Mouse (Mus musculus): ENCODE data around the gene Ap1ar.

Ap1ar gene

GRCm38 (mm10) chr3:127837154-127837865, at the start of gene Ap1ar:
TSS of gene Ap1ar (minus strand) at chr3:127837523.
- DNase-seq (ENCODE audit: low read depth, low spot score): peak; percentile 98

GRCm38 (mm10) chr3:127881684-127882083, 44.4 kb upstream of the Ap1ar start:
- no peak for DNase-seq (ENCODE audit: low read depth, low spot score)

GRCm38 (mm10) chr3:127879968-127880367, 42.6 kb upstream of the Ap1ar start:
- no peak for DNase-seq (ENCODE audit: low read depth, low spot score)

DNA sequence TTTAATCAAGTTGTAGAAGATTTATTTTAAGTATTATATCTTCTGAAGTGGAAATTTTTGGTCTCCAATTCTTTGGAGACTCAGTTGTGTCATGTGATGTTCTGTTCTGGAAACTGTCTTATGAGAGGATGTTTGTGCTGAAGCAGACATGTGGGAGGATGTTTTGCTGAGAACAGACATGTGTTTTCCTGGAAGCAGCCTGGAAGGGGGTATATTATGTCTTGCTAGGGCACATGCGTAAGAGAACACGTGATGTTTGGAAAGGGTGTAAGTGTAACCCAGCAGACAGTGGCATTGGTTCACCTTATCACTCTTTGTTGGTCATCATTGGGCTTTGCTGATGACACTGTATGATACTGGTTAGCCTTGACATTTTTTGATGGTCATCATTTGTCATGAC, 38.2 kb upstream of the Ap1ar start:
- no peak for DNase-seq (ENCODE audit: low read depth, low spot score)

DNA sequence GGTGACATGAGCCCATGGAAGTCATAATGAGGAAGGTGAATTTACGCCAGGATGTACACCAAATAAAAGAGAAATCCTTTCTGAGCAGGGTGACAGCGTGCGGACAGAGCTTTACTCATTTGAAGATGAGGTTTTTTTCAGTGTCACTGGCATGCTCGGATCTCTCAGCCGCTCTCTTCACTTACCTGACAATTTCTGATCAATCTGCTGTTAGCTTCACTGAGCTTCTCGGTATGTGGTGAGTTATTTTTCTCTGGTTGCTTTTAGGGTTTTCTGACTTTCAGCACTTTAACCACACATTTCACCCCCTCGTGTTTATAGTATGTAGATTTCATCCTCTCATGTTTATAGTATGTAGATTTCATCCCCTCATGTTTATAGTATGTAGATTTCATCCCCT, 37.7 kb upstream of the Ap1ar start:
- no peak for DNase-seq (ENCODE audit: low read depth, low spot score)

DNA sequence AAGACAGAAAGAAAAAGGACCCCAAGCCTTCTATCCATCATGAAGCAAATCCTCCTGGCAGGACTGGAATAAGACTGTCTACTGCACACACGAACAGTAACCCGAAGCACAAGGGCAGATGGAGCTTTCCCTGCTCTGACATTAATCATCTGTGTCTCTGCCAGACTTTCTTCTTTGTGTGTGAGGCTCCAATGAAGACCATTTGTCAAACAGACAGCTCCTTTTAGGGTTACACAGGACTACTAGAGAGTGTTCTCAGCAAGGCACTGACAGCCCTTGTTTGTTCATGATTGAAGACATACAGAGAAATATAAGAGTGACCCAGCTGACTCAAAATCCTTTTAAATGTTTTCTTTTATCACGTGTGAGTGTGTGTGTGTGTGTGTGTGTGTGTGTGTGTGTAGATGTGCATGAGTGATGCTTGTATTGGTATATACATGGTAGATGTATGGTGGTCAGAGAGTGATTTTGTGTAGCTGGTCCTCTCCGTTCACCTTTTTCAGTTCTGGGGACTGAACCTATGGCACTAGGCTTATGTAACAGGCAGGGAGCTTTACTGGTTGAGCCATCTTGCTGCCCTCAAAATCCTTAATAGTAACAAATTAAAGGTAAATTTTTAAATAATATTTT, 37.0 kb upstream of the Ap1ar start:
- peak; percentile 36 for DNase-seq (ENCODE audit: low read depth, low spot score)

GRCm38 (mm10) chr3:127871575-127871974, 34.3 kb upstream of the Ap1ar start:
- DNase-seq (ENCODE audit: low read depth, low spot score): no peak

DNA sequence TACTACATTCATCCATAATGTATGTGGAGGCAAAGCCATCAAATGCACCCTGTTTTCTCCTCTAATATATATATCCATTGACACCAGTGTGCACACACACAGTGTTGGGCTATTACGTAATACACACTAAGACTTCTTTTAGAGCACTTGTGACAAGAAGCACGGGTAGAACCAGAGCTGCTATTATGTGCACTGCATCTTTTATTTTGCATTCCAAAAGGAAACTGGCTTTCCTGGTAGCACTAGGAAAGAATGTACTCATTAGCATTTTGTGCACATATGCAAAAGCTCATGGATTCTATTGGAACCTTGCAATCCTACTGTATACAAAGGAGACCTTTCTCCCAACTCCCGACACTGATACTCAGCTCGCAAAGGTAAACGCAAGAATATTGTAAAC, 31.6 kb upstream of the Ap1ar start:
- peak; percentile 27 for DNase-seq (ENCODE audit: low read depth, low spot score)

- peak; percentile 34 for DNase-seq (ENCODE audit: low read depth, low spot score)
These were observed 30.9 kb upstream of the Ap1ar start for GRCm38 (mm10) chr3:127868046-127868758.

DNA sequence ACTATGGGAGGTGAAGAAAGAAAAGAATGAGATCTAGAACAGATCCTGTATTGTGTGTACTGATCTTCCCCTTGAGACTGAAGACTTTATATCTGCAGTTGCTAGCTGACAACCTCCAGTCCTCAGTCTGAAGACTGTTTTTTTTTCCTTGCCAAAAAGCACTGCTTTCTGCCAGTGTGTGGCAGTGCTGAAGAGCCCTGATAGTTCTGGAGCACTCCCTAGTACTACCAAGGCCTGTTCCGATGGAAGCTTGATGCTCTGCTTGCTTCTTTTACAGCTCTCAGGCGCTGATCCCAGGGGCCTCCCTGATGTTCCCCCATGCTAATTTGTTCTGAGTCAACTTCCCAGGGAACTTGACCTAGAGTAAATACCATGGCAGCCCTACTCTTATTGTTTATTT, 26.9 kb upstream of the Ap1ar start:
- peak; percentile 58 for DNase-seq (ENCODE audit: low read depth, low spot score)

DNA sequence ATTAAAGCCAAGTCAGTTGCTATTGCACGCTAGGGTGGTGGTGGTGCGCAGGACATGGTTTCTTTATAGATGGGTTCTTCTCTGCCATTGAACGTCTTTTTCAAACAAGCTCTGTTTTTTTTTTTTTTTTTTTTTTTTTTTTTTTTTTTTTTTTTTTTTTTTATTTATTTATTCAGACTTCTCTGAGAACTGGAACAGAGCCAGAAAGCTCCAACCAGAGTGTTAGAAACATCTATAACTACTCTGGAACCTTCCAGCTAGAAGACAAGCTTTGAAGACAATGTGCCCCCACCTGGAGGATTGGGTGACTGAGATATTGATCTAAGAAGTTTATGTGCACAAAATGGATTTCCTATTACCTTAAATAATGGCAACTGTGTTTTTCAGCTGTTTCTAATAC, 26.2 kb upstream of the Ap1ar start:
- no peak for DNase-seq (ENCODE audit: low read depth, low spot score)

GRCm38 (mm10) chr3:127862479-127862878, 25.2 kb upstream of the Ap1ar start:
- DNase-seq (ENCODE audit: low read depth, low spot score): no peak

DNA sequence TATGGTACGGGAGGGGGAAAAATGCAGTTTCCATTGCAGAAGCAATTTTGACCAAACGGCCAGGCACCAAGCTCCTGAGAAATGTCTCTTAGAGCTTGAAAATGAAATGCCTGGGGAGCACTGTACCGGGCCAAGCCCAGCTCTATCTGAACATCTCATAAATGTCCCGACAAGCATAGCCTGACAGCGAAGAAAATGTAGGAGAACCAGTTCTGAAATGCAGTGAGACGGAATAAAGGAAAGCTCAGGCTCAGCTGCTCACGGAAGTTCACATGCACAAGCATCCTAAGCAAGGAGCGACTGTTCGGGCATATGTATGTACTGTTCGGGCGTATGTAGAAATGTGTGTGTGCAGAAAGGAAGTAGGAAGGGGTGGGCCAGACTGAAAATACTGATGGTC, 24.0 kb upstream of the Ap1ar start:
- DNase-seq (ENCODE audit: low read depth, low spot score): no peak

DNA sequence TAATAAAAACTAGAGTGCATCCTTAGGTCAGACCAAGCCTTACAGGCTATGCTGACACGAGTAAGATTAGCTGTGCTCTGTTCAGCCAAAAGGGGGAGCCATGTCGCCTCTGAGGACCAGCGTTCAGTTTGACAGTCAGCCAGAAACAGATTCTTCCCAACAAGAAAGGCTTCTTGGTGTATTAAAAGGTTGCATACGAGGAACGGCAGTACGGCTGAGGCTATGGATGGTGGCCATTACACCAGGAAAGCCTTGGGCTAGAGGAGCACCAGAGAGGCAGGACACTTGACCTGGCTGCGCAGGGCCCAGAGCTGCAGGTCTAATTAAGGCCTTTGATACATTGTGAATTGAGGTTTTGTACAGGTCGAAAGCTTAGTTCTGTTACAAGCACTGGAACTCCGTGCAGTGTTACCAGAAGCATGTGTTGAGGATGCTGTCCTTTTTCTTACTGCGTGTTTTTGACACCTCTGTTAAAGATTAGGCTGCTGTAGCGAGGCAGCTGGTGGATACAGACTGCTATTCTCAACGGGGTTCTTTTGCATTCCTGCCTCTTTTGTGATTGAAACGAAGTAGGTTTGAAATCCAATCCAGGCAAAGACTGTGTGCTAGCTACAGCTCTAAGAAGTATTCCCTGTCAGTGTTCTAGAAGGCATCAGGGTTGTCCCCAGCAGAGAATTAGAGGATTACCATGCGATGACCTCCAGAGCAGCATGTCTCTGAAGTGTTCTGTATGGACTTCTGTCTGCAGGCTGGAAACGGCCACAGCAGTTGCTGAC, 16.3 kb upstream of the Ap1ar start:
- peak; percentile 93 for DNase-seq (ENCODE audit: low read depth, low spot score)

DNA sequence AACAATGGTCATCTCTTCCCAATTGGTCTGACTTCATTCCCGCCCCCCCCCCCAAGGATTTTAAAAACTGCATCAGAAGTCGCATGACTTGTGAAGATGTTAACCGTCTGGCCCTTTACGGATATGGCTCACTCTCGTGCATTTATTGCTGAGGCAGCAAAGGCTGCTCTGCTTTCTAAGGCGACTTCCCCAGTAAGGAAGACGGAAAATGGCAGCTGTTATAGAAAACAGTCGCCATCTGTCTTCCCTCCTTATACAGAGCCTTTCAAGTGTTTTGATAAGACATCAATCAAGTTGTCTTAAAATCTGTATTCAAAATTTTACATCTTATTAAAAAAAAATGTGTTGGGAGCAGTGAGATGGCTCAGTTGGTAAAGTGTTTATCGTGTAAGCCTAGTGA, 15.4 kb upstream of the Ap1ar start:
- peak; percentile 47 for DNase-seq (ENCODE audit: low read depth, low spot score)

DNA sequence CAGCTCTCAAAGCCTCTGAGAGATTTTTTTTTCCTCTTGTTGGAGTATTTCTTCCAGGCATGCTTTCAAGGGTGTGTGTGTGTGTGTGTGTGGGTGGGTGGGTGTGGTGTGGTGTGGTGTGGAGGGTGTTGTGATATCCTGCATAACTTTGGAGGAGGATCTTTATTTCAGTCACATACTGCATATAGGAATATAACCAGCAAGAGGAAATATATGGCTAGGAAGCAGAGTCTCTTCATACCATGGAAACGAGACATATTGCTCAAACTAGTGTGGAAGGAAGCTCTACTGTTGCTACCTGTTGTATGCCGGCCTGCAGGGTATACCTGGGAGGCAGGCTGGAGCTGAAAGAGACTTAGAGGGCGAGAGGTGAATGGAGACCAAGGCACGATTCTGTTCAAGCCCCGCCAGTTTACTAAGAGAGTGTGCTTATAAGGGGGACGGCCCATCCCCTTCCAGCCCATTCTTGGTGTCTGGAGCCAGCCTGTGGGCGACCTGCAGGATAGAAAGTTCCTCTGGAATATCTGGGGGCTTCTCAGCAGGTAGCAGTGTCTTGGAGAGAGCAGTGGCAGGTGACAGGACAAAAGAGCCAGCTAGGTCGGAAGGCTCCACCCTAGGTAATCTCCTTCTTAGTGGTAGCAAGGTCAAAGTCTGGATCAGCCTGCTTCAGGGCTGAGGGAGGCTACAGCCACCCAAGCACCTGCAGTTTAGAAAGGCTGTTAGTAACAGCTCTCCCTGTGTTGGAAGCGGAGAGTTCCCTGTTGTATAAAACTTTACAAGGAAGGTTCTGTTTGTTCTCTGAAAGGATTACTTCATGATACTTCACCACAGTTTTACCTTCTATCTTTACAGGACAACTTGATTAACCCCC, 13.7 kb upstream of the Ap1ar start:
- DNase-seq (ENCODE audit: low read depth, low spot score): no peak

DNA sequence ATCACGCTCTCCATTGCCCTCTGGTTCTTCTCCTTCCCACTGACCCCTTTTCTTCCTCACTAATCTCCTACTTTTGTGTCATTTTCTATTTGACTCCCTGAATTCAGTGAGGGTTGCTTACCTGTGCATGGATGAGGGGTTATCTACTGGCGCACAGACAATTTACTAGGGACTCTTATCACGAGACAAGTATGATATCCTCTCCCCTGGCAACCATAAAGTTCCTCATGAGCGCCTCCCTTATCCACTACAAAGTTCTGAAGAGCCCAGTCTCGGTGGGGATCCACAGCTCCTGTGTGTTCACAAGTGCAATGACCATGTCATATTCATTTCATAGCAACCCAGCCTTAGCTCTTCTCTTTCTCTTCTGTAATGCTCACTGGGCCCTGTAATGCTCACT, 12.6 kb upstream of the Ap1ar start:
- no peak for DNase-seq (ENCODE audit: low read depth, low spot score)

- DNase-seq (ENCODE audit: low read depth, low spot score): no peak
These were observed 10.9 kb upstream of the Ap1ar start for GRCm38 (mm10) chr3:127848088-127848808.

DNA sequence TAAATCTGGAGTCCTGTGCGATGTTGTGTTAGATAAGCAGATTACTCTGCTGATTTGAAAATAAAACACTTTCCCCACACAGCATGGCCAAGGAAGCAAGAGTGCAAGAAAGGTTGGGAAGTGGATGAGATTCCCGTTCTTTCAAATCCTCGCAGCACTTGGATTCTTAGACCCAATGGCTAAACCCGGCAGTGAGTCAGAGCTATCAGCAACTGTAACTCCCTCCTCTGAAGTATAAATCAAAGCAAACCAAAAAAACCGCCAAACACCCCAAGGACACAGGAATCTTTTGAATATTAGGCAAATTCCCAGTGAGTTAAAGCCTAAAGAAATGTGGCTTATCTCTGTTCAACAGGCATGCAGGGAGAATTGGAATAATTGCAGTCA, 6.6 kb upstream of the Ap1ar start:
- DNase-seq (ENCODE audit: low read depth, low spot score): no peak

GRCm38 (mm10) chr3:127843324-127843940, 6.1 kb upstream of the Ap1ar start:
- DNase-seq (ENCODE audit: low read depth, low spot score): no peak

Measured in brain, adult 2 months (tissue).